Mouse (Mus musculus) megakaryocyte, embryonic 14.5 days (primary cell): ENCODE measurements at regions not wholly inside any gene's neighbourhood (a gene's known extent, or its start where the extent isn't known, plus 50 kb on each side); places are given as distances from the start of the nearest gene placed in this dataset.

ENCODE experiments used
- FLI1 ChIP-seq: IDR thresholded peaks from 2 replicates; pipeline ENCODE4 v1.6.1; 2012; ENCODE audit warnings: low read length, inconsistent platforms, mixed read lengths
- GATA1 ChIP-seq: IDR thresholded peaks from 3 replicates; pipeline ENCODE4 v1.6.1; 2012; ENCODE audit warnings: mixed read lengths, low read length, inconsistent platforms, borderline replicate concordance

GRCm38 (mm10) chr5:46448274-46448673 lies 590.9 kb upstream of the Lcorl start:
- TF ChIP-seq GATA1 (no peak), FLI1 (no peak)
